Mouse (Mus musculus) midbrain, embryonic 16.5 days (tissue): ENCODE measurements around the gene Otog. TPM values are rescaled to one million over a fixed set of nuclear protein-coding genes. Genes with fewer than 3 reads are reported as not detected.

Source experiments
- ATAC-seq: fragments of 200-750 bp; cut with Nextera tagmentation; 2 replicates; pipeline ENCODE4 v1.8.0; 2017; ENCODE audit warnings: moderate TSS enrichment
- H3K27ac ChIP-seq: fragments of 300-500 bp; sonication (generic); 2 replicates; pipeline ENCODE4 v1.5.1; 2014; ENCODE audit warnings: mild to moderate bottlenecking, low read length, mixed read lengths
- H3K27me3 ChIP-seq: fragments of 300-500 bp; sonication (generic); 2 replicates; pipeline ENCODE4 v1.6.1; 2014; ENCODE audit warnings: low read depth, low read length, mixed read lengths; ENCODE audit not compliant: control insufficient read depth, insufficient read depth
- H3K36me3 ChIP-seq: fragments of 300-500 bp; sonication (generic); 2 replicates; pipeline ENCODE4 v1.6.1; 2014; ENCODE audit warnings: mild to moderate bottlenecking, low read length, moderate library complexity, mixed read lengths; ENCODE audit not compliant: control insufficient read depth, insufficient read depth
- H3K4me1 ChIP-seq: fragments of 300-500 bp; sonication (generic); 2 replicates; pipeline ENCODE4 v1.6.1; 2014; ENCODE audit warnings: mild to moderate bottlenecking, low read length, mixed read lengths; ENCODE audit not compliant: control insufficient read depth, insufficient read depth
- H3K4me2 ChIP-seq: fragments of 300-500 bp; sonication (generic); 2 replicates; pipeline ENCODE4 v1.6.1; 2014; ENCODE audit warnings: mild to moderate bottlenecking, low read length, mixed read lengths
- H3K4me3 ChIP-seq: fragments of 300-500 bp; sonication (generic); 2 replicates; pipeline ENCODE4 v1.5.1; 2014; ENCODE audit warnings: low read depth, mild to moderate bottlenecking, low read length, moderate library complexity, mixed read lengths
- H3K9ac ChIP-seq: fragments of 300-500 bp; sonication (generic); 2 replicates; pipeline ENCODE4 v1.6.1; 2014; ENCODE audit warnings: low read depth, low read length, mixed read lengths
- H3K9me3 ChIP-seq: fragments of 300-500 bp; sonication (generic); replicated peaks from 2 replicates; pipeline ENCODE4 v1.6.1; 2014; ENCODE audit warnings: mild to moderate bottlenecking, low read length, mixed read lengths; ENCODE audit not compliant: control insufficient read depth, poor library complexity, severe bottlenecking
- WGBS: fragments of 180-500 bp; shearing (Covaris S2); extraction: QIAGEN DNeasy Blood & Tissue Kit; methylation state at CpG from one replicate; pipeline ENCODE4 v1.1.7; 2014; 5-methylcytosine and 5-hydroxymethylcytosine counted together
- polyA plus RNA-seq: library from polyadenylated mRNA; unstranded; fragments of >200 nt; fragmentation: Nextera tagmentation; extraction: Ambion mirVana; gene quantifications from 2 replicates; pipeline ENCODE4 v1.2.1, GENCODE M21; 2015

Gene Otog
- polyA plus RNA-seq, 1 experiment from 2014 or later, result 0.08 TPM

DNA sequence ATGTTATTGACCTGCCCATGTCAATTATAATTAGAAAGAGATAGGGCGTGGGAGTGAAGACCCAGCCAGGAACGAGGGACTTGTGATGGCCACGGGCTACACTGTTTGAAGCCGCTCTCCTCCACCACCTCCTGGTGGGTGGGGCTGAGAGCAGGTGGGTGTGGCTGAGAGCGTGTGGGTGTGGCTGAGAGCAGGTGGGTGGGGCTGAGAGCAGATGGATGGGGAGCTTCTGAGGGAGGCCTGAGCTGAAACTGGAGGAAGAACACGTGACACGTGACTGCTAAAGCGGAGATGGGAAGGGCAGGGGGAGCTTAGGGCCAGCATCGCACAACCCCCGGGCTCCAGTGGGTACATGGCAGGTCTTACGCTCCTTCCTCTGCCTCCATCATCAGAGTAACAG, 22.4 kb upstream of the Otog start:
- H3K4me3 ChIP-seq, result no peak overlapping the region
- no peaks in the 10 kb centered on the region; the same call in 1 of the 2 replicates for H3K27me3 ChIP-seq
- no peak overlapping the region for H3K9ac ChIP-seq
- H3K4me2 ChIP-seq, result no peak overlapping the region
- H3K4me1 ChIP-seq, result peaks cover 3% of the 10 kb centered on the region; the same call in 1 of the 2 replicates
- H3K27ac ChIP-seq, result no peak overlapping the region
- no peaks in the 10 kb centered on the region for H3K36me3 ChIP-seq
- 8% methylated on average over 11 of the region's 11 CpGs for WGBS
- no peaks in the 10 kb centered on the region for H3K9me3 ChIP-seq
- ATAC-seq, result no peak

DNA sequence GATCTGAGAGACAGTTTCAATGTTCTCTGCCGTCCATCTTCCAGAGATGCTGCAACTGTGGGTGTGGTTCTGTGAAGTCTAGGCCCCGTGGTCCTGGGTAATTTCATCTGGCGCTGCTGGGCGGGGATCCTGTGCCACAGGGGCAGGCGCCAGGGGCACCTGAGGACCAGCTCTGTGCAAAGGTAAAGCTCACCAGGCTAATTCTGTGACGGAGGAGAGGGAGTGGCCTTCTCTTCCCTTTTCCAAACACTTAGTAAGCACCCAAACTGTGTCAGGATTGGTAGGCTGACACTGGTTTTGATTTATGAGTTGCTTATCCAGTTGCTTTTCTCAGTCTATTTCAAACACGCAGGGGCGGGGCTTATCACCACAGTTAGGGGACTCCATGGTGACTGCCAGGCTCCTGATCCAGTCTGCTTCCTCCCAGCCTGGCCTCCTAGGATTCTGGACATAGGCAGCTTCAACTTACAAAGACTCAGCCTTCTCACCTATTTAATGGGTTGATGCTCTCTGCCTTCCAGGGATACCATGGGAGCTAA, 20.1 kb upstream of the Otog start:
- H3K4me3 ChIP-seq, result no peak overlapping the region
- 82% methylated on average over 8 of the region's 8 CpGs for WGBS
- no peak for ATAC-seq
- H3K4me1 ChIP-seq, result peaks cover 3% of the 10 kb centered on the region; the same call in 1 of the 2 replicates
- H3K9me3 ChIP-seq, result no peaks in the 10 kb centered on the region
- no peaks in the 10 kb centered on the region for H3K36me3 ChIP-seq
- no peak overlapping the region for H3K4me2 ChIP-seq
- no peak overlapping the region for H3K9ac ChIP-seq
- H3K27ac ChIP-seq, result no peak overlapping the region
- no peaks in the 10 kb centered on the region for H3K27me3 ChIP-seq

DNA sequence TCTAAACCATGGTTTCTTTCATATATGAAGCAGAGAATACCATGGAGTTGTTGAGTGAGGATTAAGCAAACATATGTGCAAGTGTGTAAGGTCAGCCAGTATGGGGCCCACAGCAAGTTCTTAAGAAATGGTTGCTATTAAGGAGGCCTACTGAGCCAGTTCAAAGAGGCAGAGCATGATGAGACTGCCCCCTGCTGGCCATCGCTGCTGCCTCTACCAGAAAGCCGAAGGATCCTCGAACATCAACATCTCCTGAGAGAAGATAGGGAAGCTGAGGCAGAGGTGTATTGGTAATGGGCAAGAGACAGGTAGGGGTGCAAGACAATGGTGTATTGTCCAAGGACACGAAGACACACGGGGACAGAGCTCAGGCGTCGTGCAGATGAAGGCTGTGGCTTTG, 14.5 kb upstream of the Otog start:
- no peak overlapping the region for H3K9ac ChIP-seq
- H3K4me1 ChIP-seq, result peaks cover 2% of the 10 kb centered on the region; the same call in 1 of the 2 replicates
- no peak overlapping the region for H3K4me2 ChIP-seq
- no peak overlapping the region for H3K27ac ChIP-seq
- no peak for ATAC-seq
- no peaks in the 10 kb centered on the region for H3K36me3 ChIP-seq
- no peaks in the 10 kb centered on the region for H3K9me3 ChIP-seq
- WGBS, result 33% methylated on average over 7 of the region's 7 CpGs
- no peak overlapping the region for H3K4me3 ChIP-seq
- H3K27me3 ChIP-seq, result no peaks in the 10 kb centered on the region

DNA sequence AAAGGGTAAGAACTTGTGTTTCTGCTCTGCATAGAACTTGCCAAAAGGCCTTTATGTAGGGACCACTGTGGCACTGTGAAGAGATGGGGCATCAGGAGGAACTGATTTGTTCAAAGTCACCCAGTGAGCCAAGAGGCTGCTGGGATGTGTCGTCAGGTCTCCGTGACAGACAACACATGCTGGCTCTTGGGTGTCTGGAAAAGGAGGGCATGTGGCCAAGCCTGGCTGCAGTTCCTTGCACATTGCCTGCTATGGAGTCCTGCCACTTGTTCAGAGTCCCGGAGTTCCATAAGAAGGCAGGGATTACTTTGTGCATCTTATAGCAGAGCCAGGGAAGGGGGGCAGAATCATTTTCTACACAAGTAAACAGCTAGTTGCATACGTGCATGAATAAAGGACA, 13.9 kb upstream of the Otog start:
- Histone ChIP-seq H3K9me3 (no peaks in the 10 kb centered on the region), H3K36me3 (no peaks in the 10 kb centered on the region), H3K4me3 (no peak overlapping the region), H3K4me2 (no peak overlapping the region), H3K27ac (no peak overlapping the region), H3K27me3 (no peaks in the 10 kb centered on the region), H3K4me1 (peaks cover 2% of the 10 kb centered on the region; the same call in 1 of the 2 replicates), H3K9ac (no peak overlapping the region)
- WGBS, result 53% methylated on average over 4 of the region's 4 CpGs
- no peak for ATAC-seq

DNA sequence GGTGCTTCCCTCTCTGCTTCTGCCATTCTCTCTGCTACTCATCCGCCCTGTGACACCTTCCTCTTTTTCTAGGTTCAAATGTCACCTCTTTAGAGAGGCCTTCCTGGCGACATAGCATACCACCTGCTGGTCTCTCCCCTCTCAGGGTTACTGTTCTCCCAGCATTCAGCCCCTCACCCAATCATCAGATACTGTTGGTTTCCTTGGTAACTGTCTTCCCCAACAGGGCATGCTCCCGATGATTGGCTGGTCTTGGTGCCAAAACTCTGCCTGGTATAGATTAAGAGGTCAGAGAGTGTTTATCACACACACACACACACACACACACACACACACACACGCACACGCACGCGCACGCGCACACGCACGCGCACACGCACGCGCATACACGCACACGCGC, 4.8 kb upstream of the Otog start:
- H3K27ac ChIP-seq, result peak overlapping the region; percentile 25; the same call in 1 of the 2 replicates
- H3K4me3 ChIP-seq, result no peak overlapping the region
- no peaks in the 10 kb centered on the region for H3K9me3 ChIP-seq
- no peak overlapping the region for H3K9ac ChIP-seq
- no peaks in the 10 kb centered on the region; the same call in 1 of the 2 replicates for H3K27me3 ChIP-seq
- no peak overlapping the region for H3K4me2 ChIP-seq
- peaks cover 19% of the 10 kb centered on the region for H3K4me1 ChIP-seq
- ATAC-seq, result peak; percentile 86
- whole genome bisulfite sequencing, result 48% methylated on average over 12 of the region's 18 CpGs
- no peaks in the 10 kb centered on the region for H3K36me3 ChIP-seq

DNA sequence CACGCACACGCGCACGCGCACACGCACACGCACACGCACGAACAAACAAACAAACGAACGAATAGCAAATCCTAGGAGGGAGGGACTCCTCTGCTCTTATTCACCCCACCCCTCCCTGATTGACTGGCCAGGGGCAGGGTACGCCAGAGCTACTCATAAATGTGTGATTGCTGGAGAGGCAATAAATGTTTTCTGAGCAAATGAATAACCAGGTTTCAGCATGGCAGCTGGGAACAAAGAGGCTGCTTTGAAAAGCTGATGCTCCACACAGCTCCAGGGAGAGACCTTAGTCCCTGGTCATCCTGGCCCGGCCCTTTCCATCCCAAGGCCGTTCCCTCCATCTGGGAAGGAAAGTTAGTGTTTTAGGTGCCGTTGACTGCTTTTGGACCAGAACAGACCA, 4.4 kb upstream of the Otog start:
- 70% methylated on average over 15 of the region's 15 CpGs for WGBS
- Histone ChIP-seq H3K4me1 (peaks cover 19% of the 10 kb centered on the region), H3K4me2 (no peak overlapping the region), H3K27me3 (no peaks in the 10 kb centered on the region; the same call in 1 of the 2 replicates), H3K9me3 (no peaks in the 10 kb centered on the region), H3K4me3 (no peak overlapping the region), H3K36me3 (no peaks in the 10 kb centered on the region), H3K27ac (peak overlapping the region; percentile 0; the same call in 1 of the 2 replicates), H3K9ac (no peak overlapping the region)
- peak; percentile 63 for ATAC-seq

DNA sequence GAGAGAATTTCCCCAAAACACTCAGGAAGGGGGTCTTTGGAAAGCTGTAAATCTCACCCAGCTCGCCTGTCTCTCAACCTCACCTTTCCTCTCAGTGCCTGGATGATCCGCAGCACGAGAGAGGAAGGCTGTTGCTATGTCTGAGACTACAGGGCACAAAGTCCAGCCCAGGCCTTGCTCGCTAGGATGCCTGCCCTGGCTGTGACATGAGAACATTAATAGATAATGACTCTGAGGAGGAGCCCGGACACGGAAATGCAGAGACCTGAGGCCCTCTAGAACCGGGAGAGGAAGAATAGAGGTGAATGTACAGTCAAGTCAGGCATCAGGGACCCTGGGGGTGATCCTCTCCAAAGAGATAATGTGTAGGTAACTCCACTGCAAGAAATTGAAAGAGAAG, 3.6 kb upstream of the Otog start:
- H3K4me2 ChIP-seq, result no peak overlapping the region
- no peaks in the 10 kb centered on the region; the same call in 1 of the 2 replicates for H3K27me3 ChIP-seq
- WGBS, result 63% methylated on average over 7 of the region's 7 CpGs
- no peak overlapping the region for H3K4me3 ChIP-seq
- no peak overlapping the region for H3K9ac ChIP-seq
- no peak overlapping the region for H3K27ac ChIP-seq
- peaks cover 19% of the 10 kb centered on the region for H3K4me1 ChIP-seq
- ATAC-seq, result no peak
- no peaks in the 10 kb centered on the region for H3K36me3 ChIP-seq
- H3K9me3 ChIP-seq, result no peaks in the 10 kb centered on the region

DNA sequence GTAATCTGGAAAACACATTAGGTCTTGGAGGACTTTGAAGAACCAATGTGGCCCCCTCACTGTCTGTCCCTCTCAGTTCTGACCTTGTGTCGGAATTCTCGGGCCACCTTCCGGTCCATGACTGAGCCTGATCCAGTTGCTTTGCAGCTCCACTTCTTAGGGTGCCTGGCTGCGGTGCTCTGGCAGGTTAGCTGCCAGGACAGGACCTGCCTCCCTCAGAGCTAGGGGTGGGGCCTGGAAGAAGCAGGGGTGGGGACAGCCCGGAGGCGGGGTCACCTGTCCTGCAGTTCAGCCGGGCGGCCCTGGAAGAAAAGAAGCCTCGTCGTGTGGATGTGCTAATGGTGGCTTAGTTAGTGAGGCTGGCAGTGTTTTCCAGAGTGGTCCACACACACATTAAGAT, 2.4 kb upstream of the Otog start, which contains the start of gene Ush1c:
Gene Ush1c, minus strand, starts transcription at position 158 of the 400 bp plus-strand sequence.
- ATAC-seq, result no peak
- peaks cover 19% of the 10 kb centered on the region for H3K4me1 ChIP-seq
- no peak within 1 kb of the TSS for H3K4me2 ChIP-seq
- no peaks in the 10 kb centered on the region for H3K9me3 ChIP-seq
- no peaks in the 10 kb centered on the region for H3K36me3 ChIP-seq
- no peaks in the 10 kb centered on the region; the same call in 1 of the 2 replicates for H3K27me3 ChIP-seq
- WGBS, result 28% methylated on average over 10 of the region's 10 CpGs
- H3K9ac ChIP-seq, result no peak within 1 kb of the TSS
- H3K4me3 ChIP-seq, result no peak within 1 kb of the TSS
- H3K27ac ChIP-seq, result no peak within 1 kb of the TSS

DNA sequence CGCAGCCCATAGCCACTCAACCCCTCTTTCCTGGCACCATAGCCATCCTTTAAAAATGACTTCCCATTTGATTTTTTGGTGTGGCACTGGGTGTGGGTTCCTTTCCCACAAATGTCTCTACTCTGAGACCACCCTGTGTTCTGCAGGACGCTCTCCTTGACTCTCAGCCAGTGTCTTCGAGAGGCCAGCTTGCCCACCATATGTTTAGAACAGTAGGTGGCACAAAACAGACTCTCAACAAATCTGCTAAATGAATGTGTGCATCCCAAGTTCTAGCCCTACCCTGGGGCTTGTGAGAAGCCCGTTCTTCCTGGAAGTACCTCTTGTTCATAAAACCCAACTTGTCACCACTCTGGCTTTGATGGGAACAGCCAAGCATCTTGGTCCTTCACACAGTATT, 696 bp upstream of the Otog start:
- Histone ChIP-seq H3K36me3 (no peaks in the 10 kb centered on the region), H3K4me3 (no peak overlapping the region), H3K27me3 (no peaks in the 10 kb centered on the region; the same call in 1 of the 2 replicates), H3K4me2 (no peak overlapping the region), H3K9me3 (no peaks in the 10 kb centered on the region), H3K27ac (no peak overlapping the region), H3K4me1 (peaks cover 19% of the 10 kb centered on the region), H3K9ac (no peak overlapping the region)
- no peak for ATAC-seq
- WGBS, result 85% methylated on average over 4 of the region's 4 CpGs
